Mouse (Mus musculus): Measurements from ENCODE around the gene Epn3. TPM values are rescaled to one million over a fixed set of nuclear protein-coding genes. Genes with fewer than 3 reads are reported as not detected.

Gene Epn3
- polyA plus RNA-seq, 1 experiment from 2014 or later, result 4.7 TPM

- Histone ChIP-seq H3K4me1 (peaks cover 64% of the 10 kb centered on the region), H3K27ac (replicated peaks) (no peak overlapping the region), H3K4me3 (no peak overlapping the region), H3K27me3 (replicated peaks; ENCODE audit: low read depth, poor library complexity, severe bottlenecking) (peaks cover 100% of the 10 kb centered on the region), H3K9me3 (no peaks in the 10 kb centered on the region), H3K36me3 (replicated peaks) (no peaks in the 10 kb centered on the region)
- 16% methylated on average over 11 of the region's 11 CpGs for WGBS
- no peak for DNase-seq (ENCODE audit: low spot score)
Observed at GRCm38 (mm10) chr11:94475722-94476121, 24.1 kb downstream of the Epn3 start.

DNA sequence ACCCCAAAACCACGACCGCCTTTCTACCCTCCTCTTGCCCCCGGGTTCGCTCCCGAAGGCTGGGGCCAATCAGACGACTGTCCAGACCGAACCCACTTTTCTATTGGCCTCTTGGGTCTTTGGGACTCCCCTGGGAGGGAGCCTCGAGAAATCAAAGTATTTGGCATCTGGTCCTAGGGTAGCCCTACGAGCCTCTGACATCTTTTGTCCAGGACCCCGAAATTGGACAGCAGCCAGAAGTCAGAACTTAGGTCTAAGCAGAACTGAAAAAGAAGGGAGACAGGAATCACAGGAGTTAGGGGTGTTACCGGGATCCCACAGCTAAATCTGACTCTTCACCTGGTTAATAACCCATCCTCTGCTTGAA, 25.2 kb downstream of the Epn3 start:
- Histone ChIP-seq H3K4me3 (peak overlapping the region; percentile 82), H3K27ac (replicated peaks) (peak overlapping the region; percentile 91; the same call in 1 of the 2 replicates), H3K4me1 (peaks cover 76% of the 10 kb centered on the region), H3K36me3 (replicated peaks) (no peaks in the 10 kb centered on the region), H3K27me3 (replicated peaks; ENCODE audit: low read depth, poor library complexity, severe bottlenecking) (peaks cover 97% of the 10 kb centered on the region), H3K9me3 (no peaks in the 10 kb centered on the region)
- 2% methylated on average over 11 of the region's 11 CpGs for WGBS
- DNase-seq (ENCODE audit: low spot score), result no peak

DNA sequence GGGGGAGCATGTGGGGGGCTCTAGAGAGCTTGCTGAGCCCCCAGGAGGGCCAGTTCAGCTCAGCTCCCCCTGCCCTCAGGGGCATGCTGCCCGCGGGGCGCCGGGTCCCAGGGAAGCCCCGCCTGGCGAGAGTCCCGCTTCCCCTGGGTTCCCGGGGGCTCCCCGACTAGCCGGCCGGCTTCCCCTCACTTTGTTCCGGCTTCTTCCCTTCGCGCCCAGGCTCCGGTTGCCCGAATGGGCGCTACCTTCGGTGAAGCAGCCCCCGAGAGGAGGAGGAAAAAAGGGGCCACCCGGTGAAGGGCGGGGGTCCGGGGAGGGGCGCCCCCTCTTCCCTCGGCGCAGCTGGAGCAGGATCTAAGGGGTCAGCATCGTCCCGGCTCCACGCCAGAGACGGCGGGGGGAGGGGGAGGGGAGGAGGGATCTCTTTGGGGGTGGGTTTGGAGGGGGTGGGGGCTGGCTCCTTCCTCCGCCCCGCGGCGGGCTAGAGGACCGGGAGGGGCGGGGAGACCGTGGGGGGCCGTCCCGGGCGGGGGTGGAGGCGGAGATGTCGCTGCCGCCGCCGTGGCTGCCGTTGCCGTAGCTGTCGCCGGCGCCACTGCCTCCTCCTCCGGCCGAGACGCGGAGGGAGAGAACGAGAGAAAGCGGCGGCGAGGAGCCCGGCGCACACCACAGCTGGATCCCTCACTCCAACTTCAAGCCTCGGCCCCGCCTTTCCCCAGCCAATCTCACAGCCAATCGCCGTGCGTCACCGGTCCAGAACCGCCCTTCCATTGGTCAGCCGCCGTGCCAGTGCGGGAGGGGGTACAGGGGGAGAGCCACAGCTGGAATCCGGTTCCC, 25.8 kb downstream of the Epn3 start, which contains the start of gene Cacna1g:
TSS of gene Cacna1g (minus strand) at position 492 of the 837 bp plus-strand sequence.
- whole genome bisulfite sequencing, result under 1% methylated on average over 48 of the region's 71 CpGs
- Histone ChIP-seq H3K9me3 (no peaks in the 10 kb centered on the region), H3K4me3 (peak within 1 kb of the TSS; percentile 82), H3K27me3 (replicated peaks; ENCODE audit: low read depth, poor library complexity, severe bottlenecking) (peaks cover 91% of the 10 kb centered on the region), H3K4me1 (peaks cover 82% of the 10 kb centered on the region), H3K27ac (replicated peaks) (peak within 1 kb of the TSS; percentile 91), H3K36me3 (replicated peaks) (no peaks in the 10 kb centered on the region)
- DNase-seq (ENCODE audit: low spot score), result peak; percentile 94

- WGBS, result under 1% methylated on average over 52 of the region's 52 CpGs
Observed at GRCm38 (mm10) chr11:94472916-94473706, 26.7 kb downstream of the Epn3 start.

GRCm38 (mm10) chr11:94472585-94472915, 27.2 kb downstream of the Epn3 start:
- H3K27ac ChIP-seq (replicated peaks), result peak overlapping the region; percentile 91
- H3K27me3 ChIP-seq (replicated peaks; ENCODE audit: low read depth, poor library complexity, severe bottlenecking), result peaks cover 77% of the 10 kb centered on the region
- WGBS, result under 1% methylated on average over 15 of the region's 15 CpGs
- peak; percentile 65 for DNase-seq (ENCODE audit: low spot score)
- peaks cover 4% of the 10 kb centered on the region; the same call in 1 of the 2 replicates for H3K36me3 ChIP-seq (replicated peaks)
- no peaks in the 10 kb centered on the region for H3K9me3 ChIP-seq
- peaks cover 91% of the 10 kb centered on the region for H3K4me1 ChIP-seq
- H3K4me3 ChIP-seq, result peak overlapping the region; percentile 82

More at GRCm38 (mm10) chr11:94472916-94473706, 26.7 kb downstream of the Epn3 start:
- Histone ChIP-seq H3K27ac (replicated peaks) (peak overlapping the region; percentile 91), H3K27me3 (replicated peaks; ENCODE audit: low read depth, poor library complexity, severe bottlenecking) (peaks cover 82% of the 10 kb centered on the region), H3K4me1 (peaks cover 90% of the 10 kb centered on the region), H3K36me3 (replicated peaks) (peaks cover 4% of the 10 kb centered on the region; the same call in 1 of the 2 replicates), H3K4me3 (peak overlapping the region; percentile 82), H3K9me3 (no peaks in the 10 kb centered on the region)
- peak; percentile 69 for DNase-seq (ENCODE audit: low spot score)

DNA sequence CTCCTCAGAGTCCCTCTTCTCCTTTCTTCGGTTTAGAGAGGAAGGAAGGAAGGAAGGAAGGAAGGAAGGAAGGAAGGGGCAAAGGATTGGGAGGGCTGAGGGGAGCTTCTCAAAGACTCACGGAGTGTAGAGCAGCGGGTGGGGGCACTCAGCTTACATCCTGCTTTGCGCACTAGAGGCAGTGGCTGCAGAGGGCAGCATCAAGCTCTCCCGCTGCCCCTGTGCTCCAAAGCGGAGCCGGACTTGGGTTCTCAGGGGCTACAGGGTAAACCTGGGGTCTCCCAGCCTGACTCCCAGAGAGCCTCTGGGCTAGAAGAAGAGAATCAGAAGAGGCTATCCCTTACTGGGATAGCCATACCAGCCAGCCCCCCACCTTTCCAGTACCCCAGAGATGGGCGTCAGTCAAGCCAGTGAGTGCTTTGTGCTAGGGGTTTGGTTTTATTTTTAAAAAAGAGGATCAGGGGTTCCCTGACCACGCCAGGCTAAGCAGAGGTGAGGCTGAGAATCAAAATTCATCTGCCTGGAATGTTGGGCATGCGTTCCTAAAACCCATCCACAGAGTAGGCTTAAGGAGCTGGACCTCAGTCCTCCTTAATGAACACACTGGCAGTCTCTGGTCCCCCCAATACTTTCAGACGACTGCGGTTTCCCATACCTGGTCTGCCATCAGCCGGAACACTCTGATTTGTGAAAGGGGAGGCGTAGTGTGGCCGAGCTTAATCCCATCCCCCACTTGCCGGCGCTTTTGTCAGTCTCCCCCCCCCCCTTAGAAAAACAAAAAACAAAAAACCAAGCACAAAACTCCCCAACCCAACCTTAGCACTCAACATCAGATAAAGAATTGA, 27.8 kb downstream of the Epn3 start:
- Histone ChIP-seq H3K27me3 (replicated peaks; ENCODE audit: low read depth, poor library complexity, severe bottlenecking) (peaks cover 71% of the 10 kb centered on the region), H3K27ac (replicated peaks) (peak overlapping the region; percentile 91), H3K4me3 (peak overlapping the region; percentile 82), H3K4me1 (peaks cover 90% of the 10 kb centered on the region), H3K36me3 (replicated peaks) (peaks cover 4% of the 10 kb centered on the region; the same call in 1 of the 2 replicates), H3K9me3 (no peaks in the 10 kb centered on the region)
- WGBS, result 1% methylated on average over 17 of the region's 17 CpGs
- DNase-seq (ENCODE audit: low spot score), result peak; percentile 52

- Histone ChIP-seq H3K4me1 (peaks cover 98% of the 10 kb centered on the region), H3K27ac (replicated peaks) (peak overlapping the region; percentile 91), H3K36me3 (replicated peaks) (peaks cover 5% of the 10 kb centered on the region; the same call in 1 of the 2 replicates), H3K9me3 (no peaks in the 10 kb centered on the region), H3K4me3 (peak overlapping the region; percentile 82), H3K27me3 (replicated peaks; ENCODE audit: low read depth, poor library complexity, severe bottlenecking) (peaks cover 55% of the 10 kb centered on the region)
- DNase-seq (ENCODE audit: low spot score), result peak; percentile 88
- 21% methylated on average over 7 of the region's 7 CpGs for WGBS
Observed at GRCm38 (mm10) chr11:94470391-94470790, 29.4 kb downstream of the Epn3 start.

GRCm38 (mm10) chr11:94469136-94470064, 30.4 kb downstream of the Epn3 start:
- 27% methylated on average over 9 of the region's 9 CpGs for WGBS
- Histone ChIP-seq H3K4me3 (peak overlapping the region; percentile 82), H3K9me3 (no peaks in the 10 kb centered on the region), H3K4me1 (peaks cover 98% of the 10 kb centered on the region), H3K36me3 (replicated peaks) (peaks cover 11% of the 10 kb centered on the region; the same call in 1 of the 2 replicates), H3K27ac (replicated peaks) (peak overlapping the region; percentile 91), H3K27me3 (replicated peaks; ENCODE audit: low read depth, poor library complexity, severe bottlenecking) (peaks cover 45% of the 10 kb centered on the region)
- DNase-seq (ENCODE audit: low spot score), result peak; percentile 47

DNA sequence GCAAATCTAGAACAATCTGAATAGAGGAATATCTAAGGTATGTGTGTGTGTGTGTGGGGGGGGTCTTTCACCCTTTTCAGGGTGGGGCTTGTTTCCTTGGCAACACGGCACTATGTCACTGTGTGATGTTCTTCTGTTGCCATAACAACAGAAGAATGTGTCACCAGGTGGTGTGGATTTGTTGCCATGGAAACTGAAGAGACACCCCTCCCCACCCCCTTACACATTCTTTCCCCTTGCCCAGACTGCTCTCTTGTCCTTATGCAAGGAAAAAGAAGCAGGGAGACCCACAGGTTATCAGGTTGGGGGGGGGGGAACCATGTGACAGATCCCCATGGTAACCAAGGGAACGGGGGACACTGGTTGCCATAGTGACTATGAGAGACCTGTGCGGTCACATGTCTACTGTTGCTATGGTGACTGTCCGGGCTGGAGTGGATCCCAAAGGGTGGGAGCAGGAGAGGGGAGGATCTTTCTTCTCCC, 31.2 kb downstream of the Epn3 start:
- H3K27me3 ChIP-seq (replicated peaks; ENCODE audit: low read depth, poor library complexity, severe bottlenecking), result peaks cover 37% of the 10 kb centered on the region
- peak overlapping the region; percentile 91 for H3K27ac ChIP-seq (replicated peaks)
- peak; percentile 80 for DNase-seq (ENCODE audit: low spot score)
- H3K9me3 ChIP-seq, result no peaks in the 10 kb centered on the region
- H3K4me1 ChIP-seq, result peaks cover 97% of the 10 kb centered on the region
- peaks cover 11% of the 10 kb centered on the region; the same call in 1 of the 2 replicates for H3K36me3 ChIP-seq (replicated peaks)
- H3K4me3 ChIP-seq, result peak overlapping the region; percentile 82; the same call in 1 of the 2 replicates
- WGBS, result 16% methylated on average over 4 of the region's 4 CpGs

DNA sequence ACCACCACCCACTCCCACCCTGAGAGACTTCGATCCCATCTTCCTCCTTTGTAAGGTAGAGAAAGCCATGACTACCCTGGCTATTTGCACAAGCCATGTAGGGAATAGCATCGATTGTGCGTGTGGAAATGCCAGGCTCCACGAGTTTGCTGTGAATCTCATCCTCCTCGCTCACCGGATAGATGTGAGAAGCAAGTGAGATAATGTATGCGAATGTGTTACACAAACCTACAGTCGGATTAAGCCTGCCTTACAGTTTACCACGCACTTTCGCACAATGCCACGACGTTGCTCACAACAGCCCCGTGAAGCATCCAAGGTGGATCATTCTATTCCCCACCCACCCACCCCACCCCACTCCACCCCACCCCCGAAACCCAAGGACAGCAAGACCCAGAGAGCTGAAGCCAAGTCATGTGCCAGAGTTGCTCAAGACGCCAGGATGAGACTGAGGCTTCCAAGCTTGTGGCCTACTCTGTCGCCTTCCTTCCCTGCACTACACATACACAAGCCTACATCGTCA, 33.4 kb downstream of the Epn3 start:
- WGBS, result 92% methylated on average over 17 of the region's 17 CpGs
- peaks cover 27% of the 10 kb centered on the region for H3K36me3 ChIP-seq (replicated peaks)
- peaks cover 15% of the 10 kb centered on the region for H3K27me3 ChIP-seq (replicated peaks; ENCODE audit: low read depth, poor library complexity, severe bottlenecking)
- H3K4me3 ChIP-seq, result no peak overlapping the region
- no peaks in the 10 kb centered on the region for H3K9me3 ChIP-seq
- no peak for DNase-seq (ENCODE audit: low spot score)
- no peak overlapping the region for H3K27ac ChIP-seq (replicated peaks)
- H3K4me1 ChIP-seq, result peaks cover 75% of the 10 kb centered on the region

GRCm38 (mm10) chr11:94464170-94464569, 35.6 kb downstream of the Epn3 start:
- Histone ChIP-seq H3K27ac (replicated peaks) (no peak overlapping the region), H3K4me3 (no peak overlapping the region), H3K36me3 (replicated peaks) (peaks cover 44% of the 10 kb centered on the region), H3K9me3 (no peaks in the 10 kb centered on the region), H3K27me3 (replicated peaks; ENCODE audit: low read depth, poor library complexity, severe bottlenecking) (no peaks in the 10 kb centered on the region; the same call in 1 of the 2 replicates), H3K4me1 (peaks cover 61% of the 10 kb centered on the region)
- 50% methylated on average over 2 of the region's 2 CpGs for WGBS
- no peak for DNase-seq (ENCODE audit: low spot score)
